Mouse (Mus musculus) ovary, adult 2 months (tissue): ENCODE data around the gene Rasgef1b. TPM values are rescaled to one million over a fixed set of nuclear protein-coding genes. Genes with fewer than 3 reads are reported as not detected.

Experiments
- polyA plus RNA-seq: library from polyadenylated mRNA; depleted of rRNA; stranded (reverse); fragments of >200 nt; gene quantifications from 2 replicates; pipeline ENCODE4 v1.2.3, GENCODE M21; 2012; rRNA removed

The Rasgef1b gene
- 10.2 and 16.0 TPM in 2 replicates for polyA plus RNA-seq

GRCm38 (mm10) chr5:99728649-99729212, at the start of gene Rasgef1b:
TSS of gene Rasgef1b (minus strand) at chr5:99729065.

Other genes with a start within 250 kb of the Rasgef1b start
- 0.55 TPM in 1 of 2 replicates, not detected in the other for gene Vamp9, start 177.2 kb upstream of the Rasgef1b start, polyA plus RNA-seq
- 72.4 and 118 TPM in 2 replicates for gene Hnrnpd, start 249.9 kb upstream of the Rasgef1b start, polyA plus RNA-seq
- 3.0 and 8.9 TPM in 2 replicates for gene 4930524J08Rik, start 250.0 kb upstream of the Rasgef1b start, polyA plus RNA-seq